ENCODE assay signal across 8 mouse cellular contexts in the genomic region with DNA sequence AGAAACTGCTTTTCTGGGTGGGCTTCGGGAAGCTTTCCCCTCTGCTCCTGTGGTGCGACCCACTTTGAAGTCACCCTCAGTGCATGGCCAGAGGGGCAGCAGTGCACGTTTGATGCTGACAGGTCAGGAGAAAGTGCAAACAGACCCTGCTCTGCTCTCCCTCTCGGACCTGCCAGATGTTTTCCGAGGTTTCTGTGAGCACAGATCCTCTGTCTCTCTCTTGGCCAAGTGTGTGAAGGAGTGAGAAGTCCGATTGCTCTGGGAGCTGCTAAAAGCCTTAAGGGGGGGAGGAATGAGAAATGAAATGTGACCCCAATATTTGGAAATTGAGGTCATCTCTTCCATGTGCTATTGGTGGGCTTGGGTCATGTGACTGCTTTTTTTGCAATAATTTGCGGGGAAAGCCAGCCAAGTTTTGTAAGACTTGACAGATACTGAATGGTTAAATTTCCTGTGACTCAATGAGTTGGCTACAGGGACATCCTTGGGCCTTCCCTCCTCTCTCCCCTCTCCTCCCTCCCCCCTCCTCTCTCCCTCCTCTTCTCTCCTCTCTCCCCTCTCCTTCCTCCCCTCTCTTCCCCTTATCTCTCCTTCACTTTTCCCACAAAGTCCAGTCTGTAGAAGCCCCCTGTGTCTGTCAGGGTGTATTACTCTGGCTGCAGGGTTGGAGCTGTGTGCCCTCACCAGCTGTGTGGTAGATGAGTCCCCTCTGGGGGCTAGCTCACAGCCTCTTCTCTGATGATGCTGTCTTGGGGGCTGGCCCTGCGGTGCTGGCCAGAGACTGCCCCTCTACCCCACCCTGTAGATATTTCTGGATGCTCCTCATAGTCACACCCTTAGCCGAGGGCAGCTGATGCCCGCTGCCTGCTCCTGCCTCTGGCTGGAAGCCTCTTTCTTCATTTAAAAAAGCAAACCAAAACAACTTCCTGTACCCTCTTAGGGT. TPM values are rescaled to one million over a fixed set of nuclear protein-coding genes. Genes with fewer than 3 reads are reported as not detected.
DNase-seq lines count a peak whose midpoint lies in the region; ATAC-seq and TF ChIP-seq lines count a peak whose summit lies in the region.

No protein-coding gene starts in this region.

- no peaks in the 10 kb centered on the region for H3K36me3 ChIP-seq in hindbrain, embryonic 14.5 days (replicated peaks; ENCODE audit: control insufficient read depth, insufficient read depth)
- H3K36me3 ChIP-seq in liver, postnatal 0 days (replicated peaks; ENCODE audit: insufficient read depth, low read length): no peaks in the 10 kb centered on the region
- no peaks in the 10 kb centered on the region for H3K36me3 ChIP-seq in small intestine, adult 2 months (ENCODE audit: control insufficient read depth, insufficient read depth, low read length)

- TF ChIP-seq EP300 in liver, postnatal 0 days (IDR thresholded peaks at IDR 0.05; ENCODE audit: low read depth): no peak

- no peak overlapping the region for H3K27ac ChIP-seq in hindbrain, embryonic 14.5 days
- H3K27ac ChIP-seq in liver, postnatal 0 days (ENCODE audit: low read depth): no peak overlapping the region
- no peak overlapping the region; the same call in none of the 2 replicates for H3K27ac ChIP-seq in small intestine, adult 2 months (ENCODE audit: insufficient read depth, low read depth, low read length)

- no peak for TF ChIP-seq CTCF in liver, postnatal 0 days (IDR thresholded peaks at IDR 0.05; ENCODE audit: low read depth)
- no peak for TF ChIP-seq CTCF in small intestine, adult 2 months (IDR thresholded peaks at IDR 0.05; ENCODE audit: extremely low read depth, insufficient read length, insufficient replicate concordance, low read depth, low read length)

- 0 out of 2 replicates have a peak overlapping the region, but pooled peaks have one; percentile 55 for H3K4me3 ChIP-seq in hindbrain, embryonic 14.5 days (replicated peaks; ENCODE audit: low read length)
- H3K4me3 ChIP-seq in liver, postnatal 0 days (ENCODE audit: low read depth, low read length): 0 out of 2 replicates have a peak overlapping the region, but pooled peaks have one; percentile 55
- H3K4me3 ChIP-seq in small intestine, adult 2 months (ENCODE audit: low read depth, low read length): peak overlapping the region; percentile 65

- H3K4me1 ChIP-seq in hindbrain, embryonic 14.5 days (replicated peaks; ENCODE audit: control insufficient read depth, insufficient read depth, low read length): peaks cover 15% of the 10 kb centered on the region; the same call in 1 of the 2 replicates
- no peaks in the 10 kb centered on the region; the same call in 1 of the 2 replicates for H3K4me1 ChIP-seq in liver, postnatal 0 days (ENCODE audit: insufficient read depth)
- H3K4me1 ChIP-seq in small intestine, adult 2 months (ENCODE audit: control insufficient read depth, insufficient read depth, insufficient read length, low read length): no peaks in the 10 kb centered on the region; the same call in 1 of the 2 replicates

- DNase-seq in adrenal gland, adult 8-10 months: peak; percentile 40
- DNase-seq in adrenal gland, postnatal 25 days: no peak
- peak; percentile 45 for DNase-seq in forelimb bud, embryonic 11.5 days (ENCODE audit: low read depth, low spot score)
- DNase-seq in hindbrain, embryonic 14.5 days (ENCODE audit: low spot score): no peak
- DNase-seq in liver, postnatal 0 days: no peak
- DNase-seq in layer of hippocampus, adult 11-12 months (ENCODE audit: low spot score): no peak
- DNase-seq in B cell, adult 2 months: no peak

- ATAC-seq in hindbrain, embryonic 14.5 days (ENCODE audit: low FRiP score): no peak
- ATAC-seq in liver, postnatal 0 days: no peak

- peak overlapping the region; percentile 98 for H3K4me2 ChIP-seq in hindbrain, embryonic 14.5 days (replicated peaks)
- peak overlapping the region; percentile 79 for H3K4me2 ChIP-seq in liver, postnatal 0 days (ENCODE audit: low read depth, low read length)

- no peak for TF ChIP-seq POLR2A in small intestine, adult 2 months (IDR thresholded peaks at IDR 0.05; ENCODE audit: low read depth, low read length)

- no peaks in the 10 kb centered on the region for H3K9me3 ChIP-seq in hindbrain, embryonic 14.5 days (ENCODE audit: control insufficient read depth, low read length)
- no peaks in the 10 kb centered on the region for H3K9me3 ChIP-seq in liver, postnatal 0 days (ENCODE audit: low read length)

- WGBS in hindbrain, embryonic 14.5 days: 35% methylated on average over 10 of the region's 10 CpGs
- 19% methylated on average over 10 of the region's 10 CpGs for WGBS in liver, postnatal 0 days (ENCODE audit: insufficient replicate concordance)
- 25% methylated on average over 10 of the region's 10 CpGs for WGBS in small intestine, adult 2 months

- peaks cover 18% of the 10 kb centered on the region for H3K27me3 ChIP-seq in hindbrain, embryonic 14.5 days (ENCODE audit: control insufficient read depth, insufficient read depth, low read length)
- peaks cover 40% of the 10 kb centered on the region for H3K27me3 ChIP-seq in liver, postnatal 0 days (ENCODE audit: insufficient read depth, low read length)
- H3K27me3 ChIP-seq in small intestine, adult 2 months (ENCODE audit: control insufficient read depth, insufficient read depth, low read length): peaks cover 20% of the 10 kb centered on the region

- H3K9ac ChIP-seq in hindbrain, embryonic 14.5 days: no peak overlapping the region
- H3K9ac ChIP-seq in liver, postnatal 0 days (replicated peaks): no peak overlapping the region

RNA-seq across cellular contexts. Expression of gene Col5a1, which starts 2.6 kb away (rescaled TPM):
- 10 to 100 TPM; 27.1 to 42.7 (median 35.2) TPM for total RNA-seq in adrenal gland, adult 8-10 months (2022)
- total RNA-seq in adrenal gland, postnatal 25 days (2021): 60.7 and 62.0 TPM in 2 replicates
- polyA plus RNA-seq in hindbrain, embryonic 14.5 days (2014; fragmentation: Nextera tagmentation; extraction: Ambion mirVana): 12.2 and 14.7 TPM in 2 replicates
- polyA plus RNA-seq in liver, postnatal 0 days (2015; fragmentation: Nextera tagmentation; extraction: Ambion mirVana): 9.5 and 10.9 TPM in 2 replicates
- polyA plus RNA-seq in small intestine, adult 2 months (2012; rRNA removed): 7.8 and 12.3 TPM in 2 replicates

Comparison
In these comparisons a context has a peak if more than half of its experiments do, and no peak if none do; other contexts are left out.
1. DNase-seq: peak in adrenal gland, adult 8-10 months (single experiment) and forelimb bud, embryonic 11.5 days (single experiment); none in adrenal gland, postnatal 25 days (single experiment), hindbrain, embryonic 14.5 days (single experiment), liver, postnatal 0 days (single experiment), layer of hippocampus, adult 11-12 months (single experiment) and B cell, adult 2 months (0 of 2).
2. Peak in every context shown above with its lines, with median percentiles within 50 percentile points of each other: H3K4me3 ChIP-seq.